Mouse (Mus musculus) small intestine, adult 2 months (tissue): ENCODE data around the gene Elmo2.

Experiments
- CTCF ChIP-seq: fragments of 200-500 bp; IDR thresholded peaks from 2 replicates; pipeline ENCODE4 v1.5.1; 2012; ENCODE audit warnings: low read depth, mild to moderate bottlenecking, control low read depth, inconsistent platforms, low read length, moderate library complexity, mixed read lengths; ENCODE audit not compliant: insufficient replicate concordance, insufficient read length; ENCODE audit errors: extremely low read depth
- POLR2A ChIP-seq: fragments of 200-500 bp; IDR thresholded peaks from 2 replicates; pipeline ENCODE4 v1.6.1; 2012; ENCODE audit warnings: low read depth, mild to moderate bottlenecking, control low read depth, inconsistent platforms, low read length, moderate library complexity

- TF ChIP-seq POLR2A, result no peak
- no peak for TF ChIP-seq CTCF
These were observed 44.1 kb upstream of the Elmo2 start for GRCm38 (mm10) chr2:165370348-165370747.
